Mouse (Mus musculus) megakaryocyte, embryonic 14.5 days (primary cell): ENCODE results near the gene Sh2b3. TPM values are rescaled to one million over a fixed set of nuclear protein-coding genes. Genes with fewer than 3 reads are reported as not detected.
A peak's percentile ranks its signal among the peaks of the same experiment; 100 is the strongest.

Experiments used
- H3K27me3 ChIP-seq: replicated peaks from 2 replicates; pipeline ENCODE3; 2012; ENCODE audit warnings: inconsistent platforms
- H3K36me3 ChIP-seq: replicated peaks from 2 replicates; pipeline ENCODE3; 2012; ENCODE audit warnings: low read length, inconsistent platforms, mixed read lengths
- H3K4me1 ChIP-seq: 2 replicates; pipeline ENCODE4 v1.6.1; 2012; ENCODE audit warnings: inconsistent platforms
- H3K4me3 ChIP-seq: replicated peaks from 2 replicates; pipeline ENCODE3; 2012; ENCODE audit warnings: moderate library complexity, mild to moderate bottlenecking, inconsistent platforms
- H3K9me3 ChIP-seq: 2 replicates; pipeline ENCODE4 v1.6.1; 2012; ENCODE audit warnings: inconsistent platforms
- FLI1 ChIP-seq: IDR thresholded peaks from 2 replicates; pipeline ENCODE4 v1.6.1; 2012; ENCODE audit warnings: low read length, inconsistent platforms, mixed read lengths
- GATA1 ChIP-seq: IDR thresholded peaks from 3 replicates; pipeline ENCODE4 v1.6.1; 2012; ENCODE audit warnings: mixed read lengths, low read length, inconsistent platforms, borderline replicate concordance
- polyA plus RNA-seq: library from polyadenylated mRNA; stranded (reverse); fragments of >175 nt; gene quantifications from 2 replicates; pipeline ENCODE4 v1.2.3, GENCODE M21; 2012; ENCODE audit warnings: low replicate concordance; ENCODE audit not compliant: insufficient read depth

Sh2b3 gene
- polyA plus RNA-seq, 1 experiment: 156 TPM

DNA sequence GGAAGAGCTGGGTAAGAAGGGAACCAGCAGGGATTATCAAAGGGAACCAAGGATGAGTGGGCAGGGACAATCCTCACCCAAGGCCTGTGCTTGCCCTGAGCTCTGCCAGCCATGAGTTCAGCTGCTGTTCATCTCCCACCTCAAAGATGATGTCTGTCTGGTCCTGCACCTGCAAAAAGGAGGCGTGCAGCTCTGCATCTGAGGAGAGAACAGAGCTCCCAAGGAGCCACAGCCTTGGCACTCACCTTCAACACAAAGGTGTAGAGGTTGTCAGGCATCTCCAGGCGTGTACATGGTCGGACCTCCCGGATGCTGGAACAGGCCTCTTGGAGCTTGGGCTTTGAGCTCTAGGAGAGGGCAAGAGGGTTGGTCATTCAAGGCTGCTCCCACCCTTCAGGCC, 18.6 kb downstream of the Sh2b3 start:
- Histone ChIP-seq H3K36me3 (peaks cover 99% of the 10 kb centered on the region), H3K4me3 (peak overlapping the region; percentile 3)
- TF ChIP-seq FLI1 (no peak), GATA1 (no peak)

DNA sequence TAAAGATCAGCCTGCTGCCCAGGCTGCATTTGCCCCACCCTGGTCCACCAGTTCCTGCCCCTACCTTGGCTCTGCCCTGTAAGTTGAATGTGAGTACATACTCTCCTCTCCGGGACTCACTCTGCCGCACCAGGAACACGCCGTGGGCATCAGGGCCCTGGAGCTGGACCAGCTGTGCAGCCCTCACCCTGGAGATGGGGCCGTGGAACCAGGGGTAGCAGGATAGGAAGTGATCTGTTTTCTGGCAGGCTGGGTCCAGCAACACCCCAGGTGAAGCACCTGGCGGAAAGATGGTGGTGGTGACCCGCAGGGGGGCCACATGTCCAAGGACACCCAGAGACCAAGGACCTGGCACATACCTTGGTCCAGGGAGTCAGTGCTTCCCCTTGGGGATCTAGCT, 19.0 kb downstream of the Sh2b3 start:
- TF ChIP-seq FLI1 (no peak), GATA1 (no peak)
- peaks cover 99% of the 10 kb centered on the region for H3K36me3 ChIP-seq

More for the DNA sequence above, 18.6 kb downstream of the Sh2b3 start:
- H3K4me1 ChIP-seq: peaks cover 99% of the 10 kb centered on the region
- H3K27me3 ChIP-seq: no peaks in the 10 kb centered on the region
- no peaks in the 10 kb centered on the region for H3K9me3 ChIP-seq

DNA sequence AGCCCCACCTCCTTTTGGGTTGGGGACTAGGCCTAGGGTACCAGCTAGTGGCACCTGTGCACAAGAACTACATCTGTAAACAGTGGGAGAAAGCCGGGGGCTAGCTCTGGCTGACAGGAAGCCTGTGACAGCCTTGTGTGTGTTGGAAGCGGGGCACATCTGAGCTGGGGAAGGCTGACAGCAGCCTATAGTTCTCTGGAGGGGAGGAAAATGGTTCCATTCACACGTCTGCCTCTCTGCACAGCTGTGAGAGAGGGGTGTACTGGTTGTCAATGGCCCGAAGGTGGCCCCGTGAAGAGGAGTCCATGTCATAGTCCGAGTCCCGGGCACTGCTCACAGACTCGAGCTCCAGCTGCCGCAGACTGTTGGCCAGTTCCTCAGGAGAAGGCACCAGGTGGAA, 19.9 kb downstream of the Sh2b3 start:
- TF ChIP-seq GATA1 (no peak), FLI1 (no peak)
- H3K36me3 ChIP-seq: peaks cover 99% of the 10 kb centered on the region
- no peak overlapping the region for H3K4me3 ChIP-seq
- no peaks in the 10 kb centered on the region for H3K27me3 ChIP-seq
- H3K9me3 ChIP-seq: no peaks in the 10 kb centered on the region
- peaks cover 99% of the 10 kb centered on the region for H3K4me1 ChIP-seq

More for the DNA sequence above, 19.0 kb downstream of the Sh2b3 start:
- H3K9me3 ChIP-seq: no peaks in the 10 kb centered on the region
- no peaks in the 10 kb centered on the region for H3K27me3 ChIP-seq
- H3K4me3 ChIP-seq: no peak overlapping the region
- peaks cover 99% of the 10 kb centered on the region for H3K4me1 ChIP-seq

DNA sequence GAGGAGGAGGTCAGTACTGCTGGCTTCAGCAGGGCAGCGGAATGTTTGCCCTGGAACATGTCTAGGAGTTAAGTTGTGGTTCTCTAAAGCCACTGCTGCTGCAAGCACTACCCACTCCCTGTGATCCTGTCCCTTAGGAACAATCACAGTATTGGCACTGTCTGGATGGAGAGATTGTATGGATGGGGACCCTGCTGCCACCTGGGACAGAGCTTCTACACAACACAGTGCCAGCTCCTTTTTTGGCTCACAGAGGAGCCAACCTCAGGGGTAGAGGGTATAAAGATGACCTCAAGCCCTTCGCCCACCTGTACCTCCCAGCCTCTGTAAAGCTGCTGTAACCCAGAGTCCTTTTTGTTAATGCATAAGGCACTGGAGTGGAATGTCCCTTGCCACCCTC, 20.8 kb downstream of the Sh2b3 start:
- Histone ChIP-seq H3K9me3 (no peaks in the 10 kb centered on the region), H3K4me1 (peaks cover 99% of the 10 kb centered on the region), H3K36me3 (peaks cover 99% of the 10 kb centered on the region), H3K4me3 (no peak overlapping the region), H3K27me3 (no peaks in the 10 kb centered on the region)
- no peak for TF ChIP-seq FLI1
- TF ChIP-seq GATA1: no peak

DNA sequence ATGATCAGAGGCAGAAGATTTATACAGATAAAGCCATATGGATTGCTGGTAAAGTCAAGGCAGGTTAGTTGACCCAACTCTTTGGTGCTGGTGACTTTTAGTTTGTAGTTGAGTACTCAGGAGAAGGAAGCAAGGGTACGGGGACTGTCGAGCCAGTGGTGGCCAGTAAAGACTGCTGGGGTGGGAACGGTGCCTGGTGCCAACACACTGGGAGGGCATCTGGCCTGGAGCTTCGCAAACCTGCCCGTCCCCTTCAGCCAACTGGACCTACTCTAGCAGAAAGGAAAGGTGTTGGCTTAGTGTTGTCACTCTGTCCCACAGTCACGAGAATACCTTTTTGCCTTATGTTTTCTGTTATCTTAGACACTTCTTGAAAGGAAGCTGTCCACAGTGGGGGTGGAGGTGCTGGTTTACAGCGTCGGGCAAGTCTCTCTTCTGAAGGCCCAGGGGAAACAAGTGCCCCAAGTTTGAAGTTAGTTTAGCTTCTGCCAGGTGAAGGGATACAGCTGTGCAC, 21.5 kb downstream of the Sh2b3 start:
- Histone ChIP-seq H3K9me3 (no peaks in the 10 kb centered on the region), H3K27me3 (no peaks in the 10 kb centered on the region), H3K4me3 (no peak overlapping the region), H3K36me3 (peaks cover 99% of the 10 kb centered on the region), H3K4me1 (peaks cover 99% of the 10 kb centered on the region)
- TF ChIP-seq GATA1 (no peak), FLI1 (no peak)

DNA sequence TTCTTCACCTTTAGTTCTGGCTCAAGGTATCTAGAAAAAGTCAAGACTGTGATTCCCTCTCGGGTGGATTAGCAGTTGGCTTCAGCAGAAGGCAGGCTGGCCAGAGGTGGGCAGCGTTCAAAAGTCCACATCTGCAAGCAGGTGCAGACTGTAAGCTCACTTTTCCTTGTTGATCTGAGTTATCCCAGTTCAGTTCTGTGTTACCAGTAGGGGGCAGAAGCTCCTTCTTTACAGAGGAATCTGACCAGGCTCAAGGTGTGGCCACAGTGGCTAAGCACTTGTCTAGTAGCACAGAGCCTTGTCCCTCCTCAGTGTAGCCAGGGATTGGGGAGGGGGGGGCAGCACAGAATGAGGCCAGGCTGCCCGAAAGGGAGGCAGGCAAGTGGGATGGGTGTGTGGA, 22.4 kb downstream of the Sh2b3 start:
- Histone ChIP-seq H3K4me1 (peaks cover 99% of the 10 kb centered on the region), H3K4me3 (no peak overlapping the region), H3K27me3 (no peaks in the 10 kb centered on the region), H3K36me3 (peaks cover 99% of the 10 kb centered on the region), H3K9me3 (no peaks in the 10 kb centered on the region)
- no peak for TF ChIP-seq GATA1
- no peak for TF ChIP-seq FLI1

DNA sequence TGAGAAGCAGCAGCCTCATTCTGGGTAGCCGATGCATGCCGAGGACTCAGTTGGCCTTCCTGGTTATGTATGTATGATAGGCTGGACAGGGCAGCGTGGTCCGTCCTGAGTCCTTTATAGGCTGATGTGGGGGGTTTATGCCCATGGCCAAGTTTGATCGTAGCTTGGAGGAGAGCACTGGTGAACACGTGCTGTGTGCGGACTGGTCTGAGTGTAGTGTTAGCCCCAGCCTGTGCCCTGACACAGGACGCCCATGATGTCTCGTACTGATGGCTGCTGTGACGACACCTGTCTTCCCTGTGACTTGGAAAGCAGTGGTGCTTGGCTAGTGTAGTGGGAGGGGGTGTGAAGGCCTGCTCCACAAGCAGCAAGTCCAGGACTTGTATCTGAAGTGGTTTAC, 23.7 kb downstream of the Sh2b3 start:
- H3K36me3 ChIP-seq: peaks cover 99% of the 10 kb centered on the region
- H3K27me3 ChIP-seq: no peaks in the 10 kb centered on the region
- H3K4me3 ChIP-seq: peak overlapping the region; percentile 82
- H3K9me3 ChIP-seq: no peaks in the 10 kb centered on the region
- no peak for TF ChIP-seq GATA1
- no peak for TF ChIP-seq FLI1
- H3K4me1 ChIP-seq: peaks cover 99% of the 10 kb centered on the region

DNA sequence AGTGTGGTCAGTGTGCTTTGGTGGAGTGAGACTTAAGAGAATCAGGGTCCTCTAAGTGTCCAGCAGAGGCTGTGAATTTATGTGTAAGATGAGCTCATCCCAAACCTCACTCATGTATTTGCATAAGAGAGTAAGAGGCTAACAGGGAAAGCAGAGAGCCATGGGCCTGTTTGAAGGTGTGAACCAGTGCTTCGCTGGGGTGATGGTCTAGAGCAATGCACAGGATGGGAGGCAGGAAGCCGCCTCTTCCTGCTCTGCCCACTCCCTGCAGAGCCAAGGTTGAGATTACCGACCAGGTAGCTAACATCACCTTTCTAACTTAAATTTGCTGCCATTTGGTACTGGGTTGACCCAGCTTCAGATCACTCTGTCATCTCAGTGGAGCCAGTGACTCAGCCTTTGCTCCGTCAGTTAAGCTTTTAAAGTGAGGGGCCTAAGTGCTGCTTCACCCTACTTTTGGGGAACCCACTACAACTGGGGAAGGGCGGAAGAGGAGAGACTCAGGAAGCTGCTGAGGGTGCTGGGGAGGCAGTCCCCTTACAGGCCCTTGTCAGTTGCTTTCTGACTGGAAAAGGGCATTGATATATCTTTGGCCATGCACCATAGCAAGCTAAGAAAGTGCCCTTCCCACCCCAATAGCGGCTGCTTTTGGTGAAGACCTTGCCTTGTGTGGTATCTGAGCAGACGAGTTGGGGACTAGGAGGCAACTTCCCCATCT, 24.8 kb downstream of the Sh2b3 start:
- H3K27me3 ChIP-seq: no peaks in the 10 kb centered on the region
- H3K36me3 ChIP-seq: peaks cover 96% of the 10 kb centered on the region
- peaks cover 99% of the 10 kb centered on the region for H3K4me1 ChIP-seq
- no peaks in the 10 kb centered on the region for H3K9me3 ChIP-seq
- no peak for TF ChIP-seq FLI1
- no peak for TF ChIP-seq GATA1
- H3K4me3 ChIP-seq: peak overlapping the region; percentile 82

DNA sequence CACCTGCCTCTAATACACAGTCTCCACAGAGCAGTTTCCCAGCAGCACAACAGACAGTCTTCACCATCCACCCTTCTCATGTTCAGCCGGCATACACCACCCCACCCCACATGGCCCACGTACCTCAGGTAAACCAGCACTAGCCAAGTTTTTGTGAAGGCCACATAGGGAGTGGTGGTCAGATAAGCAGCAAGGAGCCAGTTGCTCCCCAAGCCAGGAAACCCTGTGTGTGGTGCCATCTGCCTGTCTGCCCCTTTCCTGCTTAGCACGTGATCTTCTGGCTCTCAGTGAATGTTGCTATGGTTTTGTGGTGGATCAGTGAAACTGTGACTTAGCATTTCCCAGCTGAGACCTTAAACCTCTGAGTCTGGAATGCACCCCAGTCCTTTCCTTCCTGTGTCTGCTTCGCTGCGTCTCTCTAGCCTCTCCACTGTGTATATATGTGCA, 25.9 kb downstream of the Sh2b3 start:
- peak overlapping the region; percentile 82 for H3K4me3 ChIP-seq
- no peaks in the 10 kb centered on the region for H3K27me3 ChIP-seq
- H3K36me3 ChIP-seq: peaks cover 87% of the 10 kb centered on the region
- no peaks in the 10 kb centered on the region for H3K9me3 ChIP-seq
- H3K4me1 ChIP-seq: peaks cover 99% of the 10 kb centered on the region
- TF ChIP-seq GATA1 (peak; percentile 66; the same call in 2 of the 3 replicates), FLI1 (peak; percentile 72; the same call in 1 of the 2 replicates)
